Mouse (Mus musculus) megakaryocyte-erythroid progenitor cell, adult 5-6 weeks (primary cell): ENCODE results near the gene Lyrm7. TPM values are rescaled to one million over a fixed set of nuclear protein-coding genes. Genes with fewer than 3 reads are reported as not detected.
A peak's percentile ranks its signal among the peaks of the same experiment; 100 is the strongest.

Experiments used
- ATAC-seq: replicated peaks from 2 replicates; pipeline ENCODE4 v1.8.0; 2016; ENCODE audit warnings: mild to moderate bottlenecking, inconsistent platforms; ENCODE audit not compliant: severe bottlenecking, poor library complexity, low FRiP score, low TSS enrichment
- total RNA-seq, 2 experiments: library from RNA; stranded (forward) in 1 of 2; stranded (reverse) in 1 of 2; fragments of 200-1000, 215-1000 nt in 1 of 2; fragments of >200 nt in 1 of 2; fragmentation: Nextera tagmentation in 1 of 2; gene quantifications; 2 replicates each; pipeline ENCODE4 v1.2.3; 2014 to 2017

Gene Lyrm7
- total RNA-seq, 2 experiments from 2014 or later = 1.9 to 11.0 TPM

GRCm38 (mm10) chr11:54884197-54884828 is 23.6 kb upstream of the Lyrm7 start:
- no peak for ATAC-seq

DNA sequence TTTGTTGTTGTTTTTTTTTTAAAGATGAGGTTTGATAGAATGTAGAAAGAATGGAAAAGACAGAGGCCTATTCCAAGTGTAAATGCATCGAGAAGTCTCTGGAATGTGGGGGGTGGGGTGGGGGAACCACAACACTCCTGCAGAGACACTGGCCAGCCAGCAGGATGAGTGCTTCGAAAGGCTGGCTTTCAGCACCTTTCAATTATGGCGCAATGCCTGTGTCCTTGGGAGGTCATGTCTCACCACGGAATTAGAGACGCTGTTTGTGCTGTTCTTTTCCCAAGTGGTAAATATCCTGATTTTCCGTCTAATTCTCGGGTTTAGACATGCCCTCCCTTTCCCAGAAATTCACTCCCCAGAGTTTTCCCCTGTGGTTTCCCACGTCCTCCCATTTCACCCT is 22.0 kb upstream of the Lyrm7 start:
- ATAC-seq = no peak

DNA sequence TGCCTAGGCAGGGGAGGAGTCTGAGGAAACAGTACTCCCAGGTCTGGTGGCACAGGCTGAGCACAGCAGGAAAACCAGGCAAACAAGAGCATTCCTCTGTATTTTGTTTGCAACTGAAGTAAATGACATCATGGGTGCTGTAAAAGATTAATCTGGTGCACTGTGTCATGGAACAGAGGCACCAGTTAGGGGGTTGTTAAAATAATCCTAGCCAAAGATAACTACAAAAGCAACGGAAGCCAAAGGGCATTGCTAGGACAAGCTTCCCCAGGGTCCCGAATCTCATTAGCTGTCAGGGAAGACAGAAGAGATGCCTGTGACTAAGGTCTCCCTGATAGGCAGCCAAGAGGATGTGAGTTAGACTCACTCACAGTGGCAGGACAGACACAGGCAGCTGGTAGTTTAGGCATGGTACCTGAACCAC is 20.3 kb upstream of the Lyrm7 start:
- ATAC-seq = no peak

GRCm38 (mm10) chr11:54879922-54880321 is 19.2 kb upstream of the Lyrm7 start:
- 0 out of 2 replicates have a peak, but pooled peaks have one; percentile 25 for ATAC-seq

DNA sequence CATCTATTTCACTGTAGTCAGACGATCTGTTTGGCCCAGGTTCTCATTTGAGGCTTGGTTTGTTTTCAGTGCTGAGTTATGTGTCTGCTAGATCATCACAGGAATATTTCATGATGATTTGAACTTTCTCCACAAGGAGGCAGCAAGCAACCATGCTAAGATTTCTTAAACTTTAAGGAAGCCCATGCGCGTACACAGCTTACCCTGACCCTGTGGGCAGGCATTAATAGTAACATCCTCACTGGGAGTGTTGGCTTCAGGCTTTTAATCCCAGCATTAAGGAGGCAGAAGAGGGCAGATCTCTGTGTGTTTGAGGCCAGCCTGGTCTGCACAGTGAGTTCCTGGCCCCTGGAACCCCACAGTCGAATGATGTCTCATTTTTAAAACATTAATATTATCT is 18.7 kb upstream of the Lyrm7 start:
- ATAC-seq = peak; percentile 62

GRCm38 (mm10) chr11:54878893-54879292 is 18.2 kb upstream of the Lyrm7 start:
- ATAC-seq = no peak

- ATAC-seq = no peak
Observed at GRCm38 (mm10) chr11:54876031-54876430, 15.3 kb upstream of the Lyrm7 start.

- ATAC-seq = no peak
Observed at GRCm38 (mm10) chr11:54871831-54872537, 11.3 kb upstream of the Lyrm7 start.

DNA sequence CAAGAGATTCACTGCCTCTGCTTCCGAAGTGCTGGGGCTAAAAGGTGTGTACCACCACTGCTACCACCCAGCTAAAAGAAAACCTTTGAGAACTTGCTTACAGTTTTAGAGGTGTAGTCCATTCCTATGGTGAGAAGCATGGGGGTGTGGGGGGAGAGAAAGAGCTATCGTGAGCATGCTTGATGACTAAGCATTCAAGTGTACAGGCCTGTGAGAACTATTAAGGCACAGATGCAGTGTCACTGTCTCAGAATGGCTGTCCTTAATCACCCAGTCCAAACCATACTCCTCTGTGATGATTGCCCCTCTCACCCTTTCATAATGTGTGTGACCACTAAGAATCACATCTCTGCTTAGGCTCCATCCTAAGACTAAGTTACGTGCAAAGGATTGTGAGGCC is 8.6 kb upstream of the Lyrm7 start:
- ATAC-seq = no peak

DNA sequence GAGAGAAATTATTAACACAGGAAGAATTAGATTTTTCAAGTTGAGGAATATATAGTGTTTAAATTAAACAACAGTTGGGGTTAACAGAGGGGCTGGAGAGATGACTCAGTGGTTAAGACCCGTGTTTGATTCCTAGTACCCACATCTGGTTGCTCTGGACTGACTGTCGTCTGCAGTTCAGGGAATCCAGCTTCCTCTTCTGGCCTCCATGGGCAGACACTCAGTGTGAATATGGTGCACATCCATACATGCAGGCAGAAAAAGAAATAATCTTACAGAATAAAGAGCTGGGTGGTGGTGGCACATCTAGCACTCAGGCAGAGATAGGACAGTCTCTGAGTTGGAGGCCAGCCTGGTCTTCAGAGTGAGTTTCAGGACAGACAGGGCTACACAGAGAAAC is 7.7 kb upstream of the Lyrm7 start:
- no peak for ATAC-seq

DNA sequence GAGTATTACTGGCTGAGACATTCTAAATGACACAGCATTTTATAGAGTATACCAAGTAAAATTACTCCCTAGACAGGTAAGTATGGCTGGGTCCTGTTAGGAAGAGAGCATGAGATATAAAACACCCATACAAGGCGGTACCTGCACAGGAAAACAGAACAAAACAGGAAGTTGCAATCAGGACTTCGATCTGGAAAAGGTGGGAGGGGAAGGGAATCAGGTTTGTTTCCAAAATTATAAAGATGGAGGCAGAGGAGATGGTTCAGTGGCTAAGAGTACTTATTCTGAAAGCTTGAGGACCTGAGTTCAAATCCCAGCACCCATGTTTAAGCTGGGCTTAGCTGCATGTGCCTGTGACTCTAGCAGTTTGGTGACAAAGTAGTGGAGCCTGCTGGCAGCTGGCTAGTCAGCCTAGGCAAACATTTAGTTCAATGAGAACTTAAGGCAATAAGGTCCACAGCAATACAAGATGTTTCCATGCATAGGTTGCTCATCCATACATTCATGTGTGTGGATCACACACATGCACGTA is 7.3 kb upstream of the Lyrm7 start:
- ATAC-seq = no peak

- peak; percentile 46; the same call in 1 of the 2 replicates for ATAC-seq
Observed at GRCm38 (mm10) chr11:54867049-54867385, 6.3 kb upstream of the Lyrm7 start.

DNA sequence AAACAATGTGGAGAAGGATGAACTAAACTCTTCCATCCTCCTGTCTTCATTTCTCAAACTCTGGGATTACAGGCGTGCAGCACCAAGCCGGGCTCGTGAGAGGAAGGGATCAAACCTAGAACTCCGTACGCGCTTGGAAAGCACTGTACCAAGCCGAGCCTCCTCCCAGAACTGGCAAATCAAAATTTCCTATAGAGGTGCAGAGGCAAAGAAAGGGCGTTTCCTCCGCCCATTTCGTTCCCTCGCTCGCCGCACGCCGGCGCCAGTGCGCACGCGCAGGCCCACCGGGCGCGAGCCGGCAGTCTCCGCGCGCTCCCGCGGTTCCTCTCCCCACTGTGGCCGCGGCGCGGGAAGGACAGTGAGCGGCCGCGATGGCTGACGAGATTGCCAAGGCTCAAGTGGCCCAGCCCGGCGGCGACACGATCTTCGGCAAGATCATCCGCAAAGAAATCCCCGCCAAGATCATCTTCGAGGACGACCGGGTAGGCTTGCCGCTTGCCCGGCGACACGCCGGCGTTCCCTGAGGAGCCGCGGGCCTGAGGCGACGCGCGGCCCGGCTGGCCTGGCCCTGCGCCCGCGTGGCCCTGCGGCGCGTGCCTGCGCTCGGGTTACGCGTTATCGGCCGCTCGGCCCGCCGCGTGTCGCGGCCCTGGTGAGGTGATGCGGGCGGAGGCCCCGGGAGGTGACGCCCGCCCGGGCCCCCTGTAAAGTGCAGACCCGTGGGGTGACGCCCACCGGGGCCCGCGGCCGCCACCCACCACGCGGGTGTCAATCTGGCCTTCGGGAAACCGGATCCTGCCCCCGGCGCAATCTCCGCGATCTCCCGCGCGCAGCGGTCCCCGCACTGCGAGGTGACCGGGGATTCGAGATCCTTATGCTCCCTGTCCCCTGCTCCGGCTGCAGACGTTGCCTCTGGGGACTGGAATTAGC is 5.7 kb upstream of the Lyrm7 start, which contains the start of gene Hint1:
Gene Hint1, plus strand, starts transcription at position 265 of the 930 bp plus-strand sequence.
- peak; percentile 40 for ATAC-seq

DNA sequence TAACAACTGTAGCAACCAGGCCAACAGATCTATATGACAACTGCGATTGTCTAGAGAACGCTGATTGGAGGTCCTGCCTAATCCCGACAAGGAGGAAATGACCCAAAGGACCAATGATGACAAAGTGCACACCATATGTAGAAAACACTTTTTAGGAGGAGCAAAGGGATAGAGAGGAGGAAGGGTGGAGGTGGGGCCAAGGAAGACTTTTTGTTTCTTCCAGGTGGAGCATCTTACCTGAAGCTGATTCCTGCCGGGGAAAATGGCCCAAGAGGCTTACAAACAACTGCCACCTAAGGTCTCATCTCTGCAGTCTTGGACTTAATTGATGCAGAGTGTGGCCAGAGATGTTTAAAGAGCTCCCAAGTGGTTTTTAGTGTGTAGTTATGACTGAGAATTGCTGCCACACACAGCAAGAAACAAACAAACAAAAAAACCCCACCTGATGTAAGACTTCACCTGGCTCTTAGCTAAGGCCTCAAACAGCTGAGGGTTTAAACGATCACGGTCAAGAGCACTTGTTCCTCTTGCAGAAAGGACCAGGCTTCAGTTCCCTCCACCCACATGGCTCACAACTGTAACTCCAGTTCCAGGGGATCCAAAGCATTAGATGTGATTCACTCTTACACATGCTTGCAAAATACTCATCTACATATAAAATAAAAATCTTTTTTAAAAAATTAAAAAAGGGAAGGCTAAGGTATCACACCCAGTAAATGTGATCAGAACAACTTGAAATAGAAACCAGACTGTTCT is 4.8 kb upstream of the Lyrm7 start:
- ATAC-seq = no peak

GRCm38 (mm10) chr11:54862621-54863520 is 2.2 kb upstream of the Lyrm7 start:
- no peak for ATAC-seq

DNA sequence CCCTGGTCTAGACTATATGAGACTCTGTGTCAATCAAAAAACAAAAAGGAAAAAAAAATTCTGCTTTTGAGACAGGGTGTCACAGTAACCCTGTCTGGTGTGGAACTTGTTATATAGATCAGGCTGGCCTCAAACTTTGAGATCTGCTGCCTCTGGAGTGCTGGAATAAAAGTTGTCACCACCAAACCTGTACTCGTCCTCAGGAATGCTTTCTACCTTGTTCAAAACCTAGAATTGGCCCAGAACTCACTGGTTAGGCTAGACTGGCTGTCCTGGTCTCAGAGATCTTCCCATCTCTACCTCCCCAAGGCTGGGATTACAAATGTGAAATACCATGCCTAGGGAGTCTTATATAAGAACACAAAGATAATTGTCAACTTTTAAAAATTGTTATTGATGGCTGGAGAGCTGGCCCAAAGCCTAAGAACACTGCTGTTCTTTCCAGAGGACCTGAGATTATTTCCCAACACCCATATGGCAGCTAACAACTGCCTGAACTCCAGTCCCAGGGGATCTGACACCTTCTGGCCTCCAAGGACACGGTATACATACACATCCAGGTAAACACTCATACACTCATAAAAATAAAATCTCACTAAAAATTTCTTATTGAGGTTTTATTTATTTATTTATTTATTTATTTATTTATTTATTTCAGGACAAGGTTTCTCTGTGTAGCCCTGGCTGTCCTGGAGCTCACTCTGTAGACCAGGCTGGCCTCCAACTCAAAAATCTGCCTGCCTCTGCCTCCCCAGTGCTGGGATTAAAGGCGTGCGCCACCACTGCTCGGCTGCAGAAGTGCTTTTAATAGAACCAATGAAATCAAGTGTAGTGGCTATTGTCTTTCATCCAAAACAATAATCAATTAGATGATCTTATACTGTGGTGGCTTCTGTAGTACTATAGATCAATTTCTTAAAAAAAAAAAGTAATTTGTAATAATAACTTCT is 1.0 kb upstream of the Lyrm7 start:
- no peak for ATAC-seq
